Comparison of ENCODE assay signal across 8 mouse cellular contexts in genomic region chr4:124709961-124710446, GRCm38 (mm10). TPM values are rescaled to one million over a fixed set of nuclear protein-coding genes. Genes with fewer than 3 reads are reported as not detected.
DNase-seq lines count a peak whose midpoint lies in the region; ATAC-seq lines count a peak whose summit lies in the region.

No protein-coding gene starts in this region.

- H3K27ac ChIP-seq in forebrain, embryonic 15.5 days (replicated peaks) = no peak overlapping the region
- peak overlapping the region; percentile 60 for H3K27ac ChIP-seq in hindbrain, embryonic 12.5 days
- no peak overlapping the region for H3K27ac ChIP-seq in midbrain, embryonic 15.5 days

- peaks cover 12% of the 10 kb centered on the region; the same call in 1 of the 2 replicates for H3K27me3 ChIP-seq in forebrain, embryonic 15.5 days
- peaks cover 28% of the 10 kb centered on the region for H3K27me3 ChIP-seq in hindbrain, embryonic 12.5 days
- peaks cover 18% of the 10 kb centered on the region for H3K27me3 ChIP-seq in midbrain, embryonic 15.5 days (replicated peaks)

- no peak overlapping the region for H3K4me3 ChIP-seq in forebrain, embryonic 15.5 days
- H3K4me3 ChIP-seq in hindbrain, embryonic 12.5 days = peak overlapping the region; percentile 13
- peak overlapping the region; percentile 10 for H3K4me3 ChIP-seq in midbrain, embryonic 15.5 days

- H3K4me1 ChIP-seq in forebrain, embryonic 15.5 days = peaks cover 13% of the 10 kb centered on the region
- H3K4me1 ChIP-seq in hindbrain, embryonic 12.5 days = peaks cover 26% of the 10 kb centered on the region
- peaks cover 18% of the 10 kb centered on the region for H3K4me1 ChIP-seq in midbrain, embryonic 15.5 days

- 0 out of 2 replicates have a peak overlapping the region, but pooled peaks have one; percentile 3 for H3K4me2 ChIP-seq in forebrain, embryonic 15.5 days (replicated peaks)
- peak overlapping the region; percentile 47 for H3K4me2 ChIP-seq in hindbrain, embryonic 12.5 days (replicated peaks)
- peak overlapping the region; percentile 38 for H3K4me2 ChIP-seq in midbrain, embryonic 15.5 days

- DNase-seq in urinary bladder, adult 2 months (ENCODE audit: low spot score) = peak; percentile 28
- DNase-seq in urinary bladder, postnatal 10 days (ENCODE audit: low spot score) = no peak
- DNase-seq in liver = peak; percentile 63
- no peak for DNase-seq in left cerebral cortex, adult 9 months (ENCODE audit: low spot score in 2 of 2)
- no peak for DNase-seq in cerebellum, adult 9-10 months

- H3K9me3 ChIP-seq in forebrain, embryonic 15.5 days = no peaks in the 10 kb centered on the region
- H3K9me3 ChIP-seq in hindbrain, embryonic 12.5 days (replicated peaks) = no peaks in the 10 kb centered on the region
- H3K9me3 ChIP-seq in midbrain, embryonic 15.5 days = no peaks in the 10 kb centered on the region

- ATAC-seq in forebrain, embryonic 15.5 days (replicated peaks) = no peak
- ATAC-seq in hindbrain, embryonic 12.5 days (ENCODE audit: low FRiP score) = no peak
- no peak for ATAC-seq in midbrain, embryonic 15.5 days (replicated peaks)

- 5% methylated on average over 18 of the region's 18 CpGs for WGBS in forebrain, embryonic 15.5 days
- 3% methylated on average over 18 of the region's 18 CpGs for WGBS in hindbrain, embryonic 12.5 days
- 3% methylated on average over 18 of the region's 18 CpGs for WGBS in midbrain, embryonic 15.5 days

- H3K36me3 ChIP-seq in forebrain, embryonic 15.5 days = no peaks in the 10 kb centered on the region
- no peaks in the 10 kb centered on the region for H3K36me3 ChIP-seq in hindbrain, embryonic 12.5 days
- H3K36me3 ChIP-seq in midbrain, embryonic 15.5 days (replicated peaks) = no peaks in the 10 kb centered on the region

- no peak overlapping the region for H3K9ac ChIP-seq in forebrain, embryonic 15.5 days (replicated peaks)
- H3K9ac ChIP-seq in hindbrain, embryonic 12.5 days = peak overlapping the region; percentile 32; the same call in 1 of the 2 replicates
- H3K9ac ChIP-seq in midbrain, embryonic 15.5 days = no peak overlapping the region

RNA-seq across cellular contexts. Expression of gene Sf3a3, which starts 4.6 kb away (rescaled TPM):
- 38.1 and 40.4 TPM in 2 replicates for polyA plus RNA-seq in urinary bladder, adult 2 months (2012; rRNA removed)
- polyA plus RNA-seq in forebrain, embryonic 15.5 days (2015; fragmentation: Nextera tagmentation; extraction: Ambion mirVana) = 132 and 133 TPM in 2 replicates
- polyA plus RNA-seq in hindbrain, embryonic 12.5 days (2016; fragmentation: Nextera tagmentation; extraction: Ambion mirVana) = 157 and 164 TPM in 2 replicates
- polyA plus RNA-seq in midbrain, embryonic 15.5 days (2015; fragmentation: Nextera tagmentation; extraction: Ambion mirVana) = 110 and 112 TPM in 2 replicates

RNA-seq across cellular contexts. Expression of gene Fhl3, which starts 9.5 kb away (rescaled TPM):
- polyA plus RNA-seq in urinary bladder, adult 2 months (2012; rRNA removed) = 2.7 and 5.2 TPM in 2 replicates
- 1.6 and 2.2 TPM in 2 replicates for polyA plus RNA-seq in forebrain, embryonic 15.5 days (2015; fragmentation: Nextera tagmentation; extraction: Ambion mirVana)
- 3.3 and 6.8 TPM in 2 replicates for polyA plus RNA-seq in hindbrain, embryonic 12.5 days (2016; fragmentation: Nextera tagmentation; extraction: Ambion mirVana)
- polyA plus RNA-seq in midbrain, embryonic 15.5 days (2015; fragmentation: Nextera tagmentation; extraction: Ambion mirVana) = 1.6 and 2.2 TPM in 2 replicates

RNA-seq across cellular contexts. Expression of gene Utp11, which starts 16.6 kb away (rescaled TPM):
- polyA plus RNA-seq in urinary bladder, adult 2 months (2012; rRNA removed) = 31.6 and 32.9 TPM in 2 replicates
- polyA plus RNA-seq in forebrain, embryonic 15.5 days (2015; fragmentation: Nextera tagmentation; extraction: Ambion mirVana) = 44.4 and 46.0 TPM in 2 replicates
- 60.7 and 68.8 TPM in 2 replicates for polyA plus RNA-seq in hindbrain, embryonic 12.5 days (2016; fragmentation: Nextera tagmentation; extraction: Ambion mirVana)
- 36.8 and 41.8 TPM in 2 replicates for polyA plus RNA-seq in midbrain, embryonic 15.5 days (2015; fragmentation: Nextera tagmentation; extraction: Ambion mirVana)

RNA-seq across cellular contexts. Expression of gene Inpp5b, which starts 31.6 kb away (rescaled TPM):
- 30.0 and 34.8 TPM in 2 replicates for polyA plus RNA-seq in urinary bladder, adult 2 months (2012; rRNA removed)
- 22.6 and 25.2 TPM in 2 replicates for polyA plus RNA-seq in forebrain, embryonic 15.5 days (2015; fragmentation: Nextera tagmentation; extraction: Ambion mirVana)
- 23.7 and 25.8 TPM in 2 replicates for polyA plus RNA-seq in hindbrain, embryonic 12.5 days (2016; fragmentation: Nextera tagmentation; extraction: Ambion mirVana)
- polyA plus RNA-seq in midbrain, embryonic 15.5 days (2015; fragmentation: Nextera tagmentation; extraction: Ambion mirVana) = 22.4 and 29.1 TPM in 2 replicates

RNA-seq across cellular contexts. Expression of gene Pou3f1, which starts 53.4 kb away (rescaled TPM):
- polyA plus RNA-seq in urinary bladder, adult 2 months (2012; rRNA removed) = 0.14 and 0.18 TPM in 2 replicates
- polyA plus RNA-seq in forebrain, embryonic 15.5 days (2015; fragmentation: Nextera tagmentation; extraction: Ambion mirVana) = 21.5 and 21.8 TPM in 2 replicates
- 24.2 and 24.4 TPM in 2 replicates for polyA plus RNA-seq in hindbrain, embryonic 12.5 days (2016; fragmentation: Nextera tagmentation; extraction: Ambion mirVana)
- polyA plus RNA-seq in midbrain, embryonic 15.5 days (2015; fragmentation: Nextera tagmentation; extraction: Ambion mirVana) = 16.8 and 22.6 TPM in 2 replicates

Comparison
In these comparisons a context has a peak if more than half of its experiments do, and no peak if none do; other contexts are left out.
1. DNase-seq: peak in urinary bladder, adult 2 months (single experiment) and liver (single experiment); none in urinary bladder, postnatal 10 days (single experiment), left cerebral cortex, adult 9 months (0 of 2) and cerebellum, adult 9-10 months (single experiment).
2. Peak in every context shown above with its lines, with median percentiles within 50 percentile points of each other: H3K4me2 ChIP-seq.